Mouse (Mus musculus) forebrain, embryonic 11.5 days (tissue): ENCODE data around the gene Klf13. TPM values are rescaled to one million over a fixed set of nuclear protein-coding genes. Genes with fewer than 3 reads are reported as not detected.

ENCODE experiments used
- ATAC-seq: fragments of 200-750 bp; cut with Nextera tagmentation; replicated peaks from 2 replicates; pipeline ENCODE4 v1.8.0; 2017; ENCODE audit warnings: moderate TSS enrichment; ENCODE audit not compliant: low FRiP score
- DNase-seq: peaks from one replicate; pipeline ENCODE4 v3.0.0-alpha.2; 2017; ENCODE audit warnings: low spot score
- H3K27ac ChIP-seq: fragments of 300-500 bp; sonication (generic); 2 replicates; pipeline ENCODE4 v1.5.1; 2014; ENCODE audit warnings: low read depth, low read length
- H3K27me3 ChIP-seq: fragments of 300-500 bp; sonication (generic); 2 replicates; pipeline ENCODE4 v1.6.1; 2014; ENCODE audit warnings: mild to moderate bottlenecking, low read length, mixed read lengths; ENCODE audit not compliant: control insufficient read depth, insufficient read depth
- H3K36me3 ChIP-seq: fragments of 300-500 bp; sonication (generic); 2 replicates; pipeline ENCODE4 v1.6.1; 2014; ENCODE audit warnings: mild to moderate bottlenecking, low read length, moderate library complexity, mixed read lengths; ENCODE audit not compliant: control insufficient read depth, insufficient read depth
- H3K4me1 ChIP-seq: fragments of 300-500 bp; sonication (generic); replicated peaks from 2 replicates; pipeline ENCODE4 v1.6.1; 2014; ENCODE audit warnings: low read length, mixed read lengths; ENCODE audit not compliant: control insufficient read depth, insufficient read depth
- H3K4me2 ChIP-seq: fragments of 300-500 bp; sonication (generic); 2 replicates; pipeline ENCODE4 v1.6.1; 2014; ENCODE audit warnings: low read depth, mild to moderate bottlenecking, low read length, moderate library complexity, mixed read lengths; ENCODE audit not compliant: severe bottlenecking
- H3K4me3 ChIP-seq: fragments of 300-500 bp; sonication (generic); 2 replicates; pipeline ENCODE4 v1.5.1; 2014; ENCODE audit warnings: low read depth, low read length
- H3K9ac ChIP-seq: fragments of 300-500 bp; sonication (generic); 2 replicates; pipeline ENCODE4 v1.6.1; 2014; ENCODE audit warnings: low read length
- H3K9me3 ChIP-seq: fragments of 300-500 bp; sonication (generic); 2 replicates; pipeline ENCODE4 v1.6.1; 2016; ENCODE audit warnings: low read length, mixed read lengths; ENCODE audit not compliant: control insufficient read depth
- whole genome bisulfite sequencing: fragments of 180-500 bp; shearing (Covaris S2); extraction: QIAGEN DNeasy Blood & Tissue Kit; methylation state at CpG from one replicate; pipeline ENCODE4 v1.1.7; 2014; 5-methylcytosine and 5-hydroxymethylcytosine counted together
- polyA plus RNA-seq: library from polyadenylated mRNA; unstranded; fragments of >200 nt; fragmentation: Nextera tagmentation; extraction: Ambion mirVana; gene quantifications from 2 replicates; pipeline ENCODE4 v1.2.1, GENCODE M21; 2014

The Klf13 gene
- polyA plus RNA-seq, 1 experiment from 2014 or later: 26.6 TPM

GRCm38 (mm10) chr7:63933905-63934304, 4.8 kb downstream of the Klf13 start:
- H3K4me3 ChIP-seq: no peak overlapping the region

GRCm38 (mm10) chr7:63932461-63932860, 6.3 kb downstream of the Klf13 start:
- Histone ChIP-seq H3K4me3 (no peak overlapping the region), H3K36me3 (no peaks in the 10 kb centered on the region), H3K4me1 (peaks cover 7% of the 10 kb centered on the region; the same call in 1 of the 2 replicates), H3K9me3 (no peaks in the 10 kb centered on the region), H3K27ac (no peak overlapping the region), H3K4me2 (no peak overlapping the region), H3K9ac (no peak overlapping the region), H3K27me3 (no peaks in the 10 kb centered on the region)
- no peak for DNase-seq
- no peak for ATAC-seq
- 90% methylated on average over 3 of the region's 3 CpGs for WGBS

More at GRCm38 (mm10) chr7:63933905-63934304, 4.8 kb downstream of the Klf13 start:
- Histone ChIP-seq H3K9me3 (no peaks in the 10 kb centered on the region), H3K4me2 (no peak overlapping the region), H3K27ac (no peak overlapping the region), H3K27me3 (no peaks in the 10 kb centered on the region), H3K4me1 (peaks cover 7% of the 10 kb centered on the region; the same call in 1 of the 2 replicates), H3K9ac (no peak overlapping the region), H3K36me3 (no peaks in the 10 kb centered on the region)
- DNase-seq: no peak
- WGBS: 84% methylated on average over 6 of the region's 6 CpGs
- no peak for ATAC-seq

DNA sequence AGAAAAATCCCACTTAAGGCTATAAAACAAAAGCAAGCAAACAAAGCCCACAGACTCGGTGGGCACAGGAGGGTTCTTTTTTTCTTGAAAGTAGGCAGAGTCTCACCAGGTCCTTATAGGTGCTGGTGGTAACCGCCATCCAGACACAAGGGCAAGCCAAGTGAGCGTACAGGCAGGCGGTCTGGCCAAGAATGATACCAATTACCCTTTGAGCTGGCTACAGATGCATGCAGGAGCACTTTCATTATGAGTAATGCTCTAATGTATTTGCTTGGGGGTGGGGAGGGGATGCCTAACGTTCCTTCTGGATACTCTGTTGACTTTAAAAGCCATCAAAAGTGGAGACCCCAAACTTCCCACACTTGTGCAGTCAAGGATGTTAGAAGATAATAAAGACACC, 7.9 kb downstream of the Klf13 start:
- ATAC-seq (no peak), DNase-seq (no peak)
- 90% methylated on average over 5 of the region's 5 CpGs for whole genome bisulfite sequencing
- Histone ChIP-seq H3K9me3 (no peaks in the 10 kb centered on the region), H3K27ac (no peak overlapping the region), H3K9ac (no peak overlapping the region), H3K4me1 (peaks cover 9% of the 10 kb centered on the region; the same call in 1 of the 2 replicates), H3K4me2 (no peak overlapping the region), H3K4me3 (no peak overlapping the region), H3K36me3 (no peaks in the 10 kb centered on the region), H3K27me3 (no peaks in the 10 kb centered on the region)

GRCm38 (mm10) chr7:63930132-63930531, 8.6 kb downstream of the Klf13 start:
- no peak for DNase-seq
- Histone ChIP-seq H3K9ac (no peak overlapping the region), H3K27me3 (no peaks in the 10 kb centered on the region), H3K4me2 (no peak overlapping the region), H3K36me3 (no peaks in the 10 kb centered on the region), H3K27ac (no peak overlapping the region), H3K4me1 (peaks cover 6% of the 10 kb centered on the region; the same call in 1 of the 2 replicates), H3K9me3 (no peaks in the 10 kb centered on the region), H3K4me3 (no peak overlapping the region)
- 90% methylated on average over 3 of the region's 3 CpGs for WGBS
- no peak for ATAC-seq

- H3K4me1 ChIP-seq: peaks cover 6% of the 10 kb centered on the region; the same call in 1 of the 2 replicates
- H3K27me3 ChIP-seq: no peaks in the 10 kb centered on the region
- no peak overlapping the region for H3K9ac ChIP-seq
- H3K27ac ChIP-seq: no peak overlapping the region
- no peak overlapping the region for H3K4me3 ChIP-seq
- H3K9me3 ChIP-seq: no peaks in the 10 kb centered on the region
- DNase-seq: no peak
- no peaks in the 10 kb centered on the region for H3K36me3 ChIP-seq
- H3K4me2 ChIP-seq: no peak overlapping the region
- no peak for ATAC-seq
- WGBS: 83% methylated on average over 4 of the region's 4 CpGs
These were observed 9.6 kb downstream of the Klf13 start for GRCm38 (mm10) chr7:63929080-63929479.

DNA sequence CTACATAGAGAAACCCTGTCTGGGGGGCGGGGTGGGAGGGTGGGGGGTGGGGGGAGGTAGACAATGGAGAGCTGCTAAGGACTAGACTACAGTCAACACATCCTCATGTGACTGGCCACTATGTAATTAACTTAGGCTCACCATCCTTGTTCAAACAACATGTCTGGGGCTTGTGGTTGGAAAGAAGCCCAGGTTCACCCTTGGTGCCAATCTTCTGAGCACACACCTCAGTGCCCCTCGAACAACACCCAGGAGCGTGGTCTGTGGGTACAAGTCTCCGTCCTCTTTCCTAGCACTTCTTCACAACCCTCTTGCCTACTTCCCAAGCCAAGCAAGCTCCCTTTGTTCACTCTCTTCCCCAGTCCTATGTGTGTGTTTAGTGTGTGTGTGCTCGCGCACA, 11.6 kb downstream of the Klf13 start:
- Histone ChIP-seq H3K27me3 (no peaks in the 10 kb centered on the region), H3K4me3 (no peak overlapping the region), H3K9me3 (no peaks in the 10 kb centered on the region), H3K4me1 (peaks cover 6% of the 10 kb centered on the region; the same call in 1 of the 2 replicates), H3K27ac (no peak overlapping the region), H3K4me2 (no peak overlapping the region), H3K36me3 (no peaks in the 10 kb centered on the region), H3K9ac (no peak overlapping the region)
- ATAC-seq (no peak), DNase-seq (no peak)
- 91% methylated on average over 6 of the region's 6 CpGs for WGBS

DNA sequence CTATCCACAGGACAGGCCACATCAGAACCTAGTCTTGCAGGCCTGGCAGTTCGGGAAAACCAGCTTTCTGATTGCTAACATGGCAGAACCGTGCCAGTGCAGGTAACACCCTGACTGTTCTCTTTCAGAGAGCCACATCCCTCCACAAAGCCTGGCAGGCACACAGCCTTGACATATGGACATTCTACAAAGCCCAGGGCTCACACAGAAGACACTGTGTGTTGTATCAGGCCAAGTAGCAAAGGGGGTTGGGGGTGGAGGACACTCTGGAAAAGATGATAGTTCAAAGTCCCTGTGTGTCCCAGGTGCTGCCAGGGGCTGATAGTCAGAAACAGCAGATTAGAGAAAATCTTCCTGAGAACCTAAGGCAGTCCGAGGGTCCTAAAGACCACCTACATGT, 12.2 kb downstream of the Klf13 start:
- ATAC-seq: no peak
- no peak overlapping the region for H3K27ac ChIP-seq

GRCm38 (mm10) chr7:63925413-63926360, 13.0 kb downstream of the Klf13 start:
- DNase-seq (no peak), ATAC-seq (peak; percentile 19; the same call in 1 of the 2 replicates)
- WGBS: 79% methylated on average over 14 of the region's 14 CpGs
- H3K4me3 ChIP-seq: no peak overlapping the region
- H3K4me1 ChIP-seq: peaks cover 6% of the 10 kb centered on the region; the same call in 1 of the 2 replicates
- no peak overlapping the region for H3K4me2 ChIP-seq
- H3K9me3 ChIP-seq: no peaks in the 10 kb centered on the region
- no peaks in the 10 kb centered on the region for H3K36me3 ChIP-seq
- no peak overlapping the region for H3K27ac ChIP-seq
- H3K9ac ChIP-seq: no peak overlapping the region
- no peaks in the 10 kb centered on the region for H3K27me3 ChIP-seq

More for the DNA sequence above, 12.2 kb downstream of the Klf13 start:
- no peak overlapping the region for H3K4me2 ChIP-seq
- no peak overlapping the region for H3K4me3 ChIP-seq
- no peaks in the 10 kb centered on the region for H3K36me3 ChIP-seq
- 77% methylated on average over 3 of the region's 3 CpGs for WGBS
- H3K9ac ChIP-seq: no peak overlapping the region
- DNase-seq: no peak
- H3K4me1 ChIP-seq: peaks cover 6% of the 10 kb centered on the region; the same call in 1 of the 2 replicates
- H3K27me3 ChIP-seq: no peaks in the 10 kb centered on the region
- no peaks in the 10 kb centered on the region for H3K9me3 ChIP-seq
